Mouse (Mus musculus): ENCODE results near the gene Cobll1. TPM values are rescaled to one million over a fixed set of nuclear protein-coding genes. Genes with fewer than 3 reads are reported as not detected.

Cobll1 gene
- polyA plus RNA-seq, 1 experiment from 2014 or later: 6.1 TPM

- H3K9me3 ChIP-seq (replicated peaks; ENCODE audit: control insufficient read depth, low read length): no peaks in the 10 kb centered on the region
- no peak overlapping the region for H3K9ac ChIP-seq (ENCODE audit: low read depth, low read length)
- 50% methylated on average over 3 of the region's 3 CpGs for WGBS (ENCODE audit: insufficient replicate concordance)
- no peak overlapping the region for H3K4me2 ChIP-seq (ENCODE audit: low read depth, low read length)
- no peak for ATAC-seq (ENCODE audit: low read depth)
- H3K27ac ChIP-seq (ENCODE audit: low read length): no peak overlapping the region
- H3K4me3 ChIP-seq (ENCODE audit: low read depth, low read length): no peak overlapping the region
- H3K4me1 ChIP-seq (ENCODE audit: control insufficient read depth, low read depth, low read length): no peaks in the 10 kb centered on the region
- no peaks in the 10 kb centered on the region for H3K36me3 ChIP-seq (ENCODE audit: control insufficient read depth, insufficient read depth)
- no peaks in the 10 kb centered on the region for H3K27me3 ChIP-seq (ENCODE audit: control insufficient read depth, insufficient read depth, low read depth, low read length)
These were observed 161.7 kb downstream of the Cobll1 start for GRCm38 (mm10) chr2:65077544-65077943.

GRCm38 (mm10) chr2:65075840-65076239 lies 163.4 kb downstream of the Cobll1 start:
- Histone ChIP-seq H3K36me3 (ENCODE audit: control insufficient read depth, insufficient read depth) (no peaks in the 10 kb centered on the region), H3K27me3 (ENCODE audit: control insufficient read depth, insufficient read depth, low read depth, low read length) (no peaks in the 10 kb centered on the region), H3K27ac (ENCODE audit: low read length) (no peak overlapping the region), H3K9me3 (replicated peaks; ENCODE audit: control insufficient read depth, low read length) (no peaks in the 10 kb centered on the region), H3K4me1 (ENCODE audit: control insufficient read depth, low read depth, low read length) (no peaks in the 10 kb centered on the region), H3K9ac (ENCODE audit: low read depth, low read length) (no peak overlapping the region), H3K4me2 (ENCODE audit: low read depth, low read length) (no peak overlapping the region), H3K4me3 (ENCODE audit: low read depth, low read length) (no peak overlapping the region)
- WGBS (ENCODE audit: insufficient replicate concordance): 67% methylated on average over 5 of the region's 5 CpGs
- no peak for ATAC-seq (ENCODE audit: low read depth)

DNA sequence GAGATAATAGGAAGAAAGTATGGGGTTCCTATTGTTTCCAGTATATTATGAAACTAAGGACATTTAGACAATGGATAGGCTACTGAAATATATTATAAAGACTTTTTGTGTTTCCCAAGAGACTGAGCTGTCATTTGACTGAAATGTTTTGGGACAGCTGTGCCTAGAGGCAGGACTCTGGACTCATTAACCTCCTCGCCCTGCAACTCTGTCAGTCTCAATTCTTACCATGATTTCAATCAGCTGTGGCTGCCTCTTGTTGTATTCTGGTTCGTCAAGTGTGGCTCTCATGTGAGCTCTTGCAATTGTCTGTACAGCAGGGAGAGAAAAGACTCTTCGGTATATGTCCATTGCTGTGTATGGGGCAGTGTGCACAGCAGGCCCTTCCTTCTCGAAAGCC lies 163.8 kb downstream of the Cobll1 start:
- no peaks in the 10 kb centered on the region for H3K27me3 ChIP-seq (ENCODE audit: control insufficient read depth, insufficient read depth, low read depth, low read length)
- no peaks in the 10 kb centered on the region for H3K36me3 ChIP-seq (ENCODE audit: control insufficient read depth, insufficient read depth)
- no peak overlapping the region for H3K27ac ChIP-seq (ENCODE audit: low read length)
- no peak for ATAC-seq (ENCODE audit: low read depth)
- no peaks in the 10 kb centered on the region for H3K4me1 ChIP-seq (ENCODE audit: control insufficient read depth, low read depth, low read length)
- H3K4me3 ChIP-seq (ENCODE audit: low read depth, low read length): no peak overlapping the region
- WGBS (ENCODE audit: insufficient replicate concordance): 67% methylated on average over 4 of the region's 4 CpGs
- no peaks in the 10 kb centered on the region for H3K9me3 ChIP-seq (replicated peaks; ENCODE audit: control insufficient read depth, low read length)
- no peak overlapping the region for H3K9ac ChIP-seq (ENCODE audit: low read depth, low read length)
- no peak overlapping the region for H3K4me2 ChIP-seq (ENCODE audit: low read depth, low read length)

DNA sequence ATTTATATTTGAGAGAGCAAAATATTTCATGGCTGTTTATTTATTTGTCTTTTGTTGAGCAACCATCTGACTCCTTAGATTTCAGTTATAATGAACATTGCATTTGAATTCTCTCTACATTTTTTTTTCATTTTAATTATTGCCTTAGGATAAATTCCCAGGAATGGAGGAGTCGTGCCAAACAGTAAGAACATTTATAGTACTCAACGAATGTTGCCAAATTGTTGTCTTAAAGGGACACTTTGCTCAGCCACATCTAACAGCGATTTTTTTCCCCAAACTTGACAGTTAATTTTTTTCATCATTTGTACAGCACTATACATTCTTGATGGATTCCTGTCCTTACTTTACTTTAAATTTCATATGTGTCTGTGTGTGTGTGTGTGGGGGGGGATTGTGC lies 167.0 kb downstream of the Cobll1 start:
- no peak overlapping the region for H3K9ac ChIP-seq (ENCODE audit: low read depth, low read length)
- no peaks in the 10 kb centered on the region for H3K9me3 ChIP-seq (replicated peaks; ENCODE audit: control insufficient read depth, low read length)
- H3K4me2 ChIP-seq (ENCODE audit: low read depth, low read length): no peak overlapping the region
- 54% methylated on average over 3 of the region's 3 CpGs for WGBS (ENCODE audit: insufficient replicate concordance)
- H3K4me3 ChIP-seq (ENCODE audit: low read depth, low read length): no peak overlapping the region
- ATAC-seq (ENCODE audit: low read depth): no peak
- H3K4me1 ChIP-seq (ENCODE audit: control insufficient read depth, low read depth, low read length): no peaks in the 10 kb centered on the region
- H3K36me3 ChIP-seq (ENCODE audit: control insufficient read depth, insufficient read depth): no peaks in the 10 kb centered on the region
- no peak overlapping the region for H3K27ac ChIP-seq (ENCODE audit: low read length)
- H3K27me3 ChIP-seq (ENCODE audit: control insufficient read depth, insufficient read depth, low read depth, low read length): no peaks in the 10 kb centered on the region

GRCm38 (mm10) chr2:65053764-65054163 lies 185.4 kb downstream of the Cobll1 start:
- H3K4me2 ChIP-seq (ENCODE audit: low read depth, low read length): no peak overlapping the region
- no peak overlapping the region for H3K27ac ChIP-seq (ENCODE audit: low read length)
- 59% methylated on average over 2 of the region's 2 CpGs for WGBS (ENCODE audit: insufficient replicate concordance)
- no peak for ATAC-seq (ENCODE audit: low read depth)
- no peaks in the 10 kb centered on the region for H3K9me3 ChIP-seq (replicated peaks; ENCODE audit: control insufficient read depth, low read length)
- no peaks in the 10 kb centered on the region for H3K4me1 ChIP-seq (ENCODE audit: control insufficient read depth, low read depth, low read length)
- H3K4me3 ChIP-seq (ENCODE audit: low read depth, low read length): no peak overlapping the region
- H3K27me3 ChIP-seq (ENCODE audit: control insufficient read depth, insufficient read depth, low read depth, low read length): no peaks in the 10 kb centered on the region
- H3K36me3 ChIP-seq (ENCODE audit: control insufficient read depth, insufficient read depth): no peaks in the 10 kb centered on the region
- H3K9ac ChIP-seq (ENCODE audit: low read depth, low read length): no peak overlapping the region

DNA sequence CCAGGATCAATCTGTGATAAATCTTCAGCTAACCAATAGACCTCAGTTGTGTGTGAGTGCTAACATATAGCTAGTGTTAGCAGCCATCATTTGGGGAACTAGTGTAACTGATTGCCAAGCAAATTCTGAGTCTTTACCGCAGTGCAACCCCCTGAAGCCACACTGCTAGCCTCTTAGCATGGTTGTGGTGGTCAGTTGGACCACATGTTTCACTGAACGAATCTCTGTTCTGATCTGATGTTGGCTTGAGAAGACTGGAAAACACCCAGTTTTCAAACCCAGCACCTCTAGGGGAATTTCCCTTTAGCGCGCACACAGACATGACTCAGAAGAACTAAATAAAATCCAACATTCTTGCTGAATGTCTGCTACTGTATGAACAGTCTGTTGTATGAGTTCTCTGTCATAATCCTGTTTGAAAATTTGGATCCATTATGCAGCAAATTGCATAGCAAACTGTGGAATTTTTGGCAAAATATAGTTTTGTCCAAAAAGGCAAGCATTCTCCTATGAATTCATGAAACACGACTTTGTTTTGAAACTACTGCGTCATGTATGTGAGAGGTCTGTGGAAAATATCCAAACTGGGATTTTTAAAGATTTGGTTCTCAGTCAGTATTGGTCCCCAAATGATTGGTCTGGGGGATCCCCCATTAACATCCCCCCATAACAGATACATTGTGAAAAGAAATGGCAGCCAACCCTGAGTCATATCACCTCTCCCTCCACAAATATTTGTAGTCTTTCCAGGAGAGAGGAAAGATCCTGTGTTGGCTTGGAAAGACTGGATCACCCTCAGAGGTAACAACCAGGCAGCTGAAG lies 186.8 kb downstream of the Cobll1 start:
- no peaks in the 10 kb centered on the region for H3K27me3 ChIP-seq (ENCODE audit: control insufficient read depth, insufficient read depth, low read depth, low read length)
- 69% methylated on average over 6 of the region's 6 CpGs for WGBS (ENCODE audit: insufficient replicate concordance)
- no peaks in the 10 kb centered on the region for H3K4me1 ChIP-seq (ENCODE audit: control insufficient read depth, low read depth, low read length)
- no peak overlapping the region for H3K4me3 ChIP-seq (ENCODE audit: low read depth, low read length)
- H3K9me3 ChIP-seq (replicated peaks; ENCODE audit: control insufficient read depth, low read length): no peaks in the 10 kb centered on the region
- H3K36me3 ChIP-seq (ENCODE audit: control insufficient read depth, insufficient read depth): no peaks in the 10 kb centered on the region
- no peak overlapping the region for H3K9ac ChIP-seq (ENCODE audit: low read depth, low read length)
- no peak overlapping the region for H3K4me2 ChIP-seq (ENCODE audit: low read depth, low read length)
- H3K27ac ChIP-seq (ENCODE audit: low read length): no peak overlapping the region
- ATAC-seq (ENCODE audit: low read depth): no peak

DNA sequence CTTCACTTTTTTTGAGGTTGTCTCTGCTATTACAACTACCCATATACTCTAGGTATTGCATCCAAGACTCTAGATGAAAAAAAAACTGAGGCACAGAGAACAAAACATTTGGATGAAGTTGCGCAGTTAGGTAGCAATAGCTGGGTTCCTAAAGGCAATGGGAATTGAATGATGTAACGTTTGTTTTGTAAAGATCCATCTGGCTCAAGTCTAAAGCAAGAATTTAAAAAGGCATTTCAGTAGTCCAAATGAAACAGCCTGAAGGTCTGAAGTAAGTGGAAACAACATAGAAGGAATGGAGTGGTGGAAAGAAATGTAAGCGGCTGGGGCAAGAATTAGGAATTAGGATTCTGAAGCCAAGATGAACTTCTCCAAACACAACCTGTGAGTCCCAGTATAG lies 188.4 kb downstream of the Cobll1 start:
- no peak for ATAC-seq (ENCODE audit: low read depth)
- Histone ChIP-seq H3K4me2 (ENCODE audit: low read depth, low read length) (no peak overlapping the region), H3K4me1 (ENCODE audit: control insufficient read depth, low read depth, low read length) (no peaks in the 10 kb centered on the region), H3K36me3 (ENCODE audit: control insufficient read depth, insufficient read depth) (no peaks in the 10 kb centered on the region), H3K4me3 (ENCODE audit: low read depth, low read length) (no peak overlapping the region), H3K9ac (ENCODE audit: low read depth, low read length) (no peak overlapping the region), H3K27ac (ENCODE audit: low read length) (no peak overlapping the region), H3K9me3 (replicated peaks; ENCODE audit: control insufficient read depth, low read length) (no peaks in the 10 kb centered on the region), H3K27me3 (ENCODE audit: control insufficient read depth, insufficient read depth, low read depth, low read length) (no peaks in the 10 kb centered on the region)
- 74% methylated on average over 3 of the region's 3 CpGs for WGBS (ENCODE audit: insufficient replicate concordance)

- Histone ChIP-seq H3K4me2 (ENCODE audit: low read depth, low read length) (no peak overlapping the region), H3K4me1 (ENCODE audit: control insufficient read depth, low read depth, low read length) (no peaks in the 10 kb centered on the region), H3K4me3 (ENCODE audit: low read depth, low read length) (no peak overlapping the region), H3K9ac (ENCODE audit: low read depth, low read length) (no peak overlapping the region), H3K27me3 (ENCODE audit: control insufficient read depth, insufficient read depth, low read depth, low read length) (no peaks in the 10 kb centered on the region), H3K27ac (ENCODE audit: low read length) (no peak overlapping the region), H3K36me3 (ENCODE audit: control insufficient read depth, insufficient read depth) (no peaks in the 10 kb centered on the region), H3K9me3 (replicated peaks; ENCODE audit: control insufficient read depth, low read length) (no peaks in the 10 kb centered on the region)
- 61% methylated on average over 6 of the region's 6 CpGs for WGBS (ENCODE audit: insufficient replicate concordance)
- no peak for ATAC-seq (ENCODE audit: low read depth)
These were observed 190.8 kb downstream of the Cobll1 start for GRCm38 (mm10) chr2:65048234-65049017.
